Mouse (Mus musculus): ENCODE results near the gene Tpcn1. TPM values are rescaled to one million over a fixed set of nuclear protein-coding genes. Genes with fewer than 3 reads are reported as not detected.

The Tpcn1 gene
- polyA plus RNA-seq (2015; fragmentation: Nextera tagmentation; extraction: Ambion mirVana): 15.4 and 18.3 TPM in 2 replicates

- peak; percentile 98 for ATAC-seq
- H3K4me1 ChIP-seq (replicated peaks; ENCODE audit: control insufficient read depth, insufficient read depth, low read length): peaks cover 20% of the 10 kb centered on the region
- no peaks in the 10 kb centered on the region for H3K36me3 ChIP-seq (ENCODE audit: control insufficient read depth, insufficient read depth)
- H3K9me3 ChIP-seq (ENCODE audit: control insufficient read depth, low read length): no peaks in the 10 kb centered on the region
- peak within 1 kb of the TSS; percentile 80 for H3K27ac ChIP-seq (ENCODE audit: low read length)
- H3K27me3 ChIP-seq (replicated peaks; ENCODE audit: control insufficient read depth, insufficient read depth, low read length): no peaks in the 10 kb centered on the region
- WGBS: under 1% methylated on average over 35 of the region's 35 CpGs
- H3K9ac ChIP-seq (replicated peaks; ENCODE audit: low read depth, low read length): peak within 1 kb of the TSS; percentile 88
- H3K4me2 ChIP-seq (ENCODE audit: low read length): peak within 1 kb of the TSS; percentile 97
- peak within 1 kb of the TSS; percentile 80 for H3K4me3 ChIP-seq (replicated peaks; ENCODE audit: low read length)
Measured at GRCm38 (mm10) chr5:120588569-120589094, at the start of gene Tpcn1, which contains the start of gene Iqcd. TSS of gene Tpcn1 (minus strand) at chr5:120588673. TSS of gene Iqcd (plus strand) at chr5:120589016.

DNA sequence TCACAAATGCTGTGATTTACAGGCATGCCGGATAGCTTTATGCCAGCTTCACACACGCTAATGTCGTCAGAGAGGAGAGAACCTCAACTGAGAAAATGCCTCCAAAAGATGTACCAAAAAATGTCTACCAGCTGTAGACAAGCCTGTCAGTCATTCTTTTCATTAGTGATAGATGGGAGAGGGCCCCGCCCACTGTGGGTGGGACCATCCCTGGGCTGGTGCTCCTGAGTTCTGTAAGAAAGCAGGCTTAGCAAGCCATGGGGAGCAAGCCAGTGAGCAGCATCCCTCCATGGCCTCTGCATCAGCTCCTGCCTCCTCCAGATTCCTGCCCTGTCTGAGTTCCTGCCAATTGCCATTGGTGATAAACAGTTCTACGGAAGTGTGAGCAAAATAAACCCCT is 47.2 kb upstream of the Tpcn1 start:
- Histone ChIP-seq H3K9me3 (ENCODE audit: control insufficient read depth, low read length) (no peaks in the 10 kb centered on the region), H3K4me2 (ENCODE audit: low read length) (no peak overlapping the region), H3K27ac (ENCODE audit: low read length) (no peak overlapping the region)

GRCm38 (mm10) chr5:120634860-120635259 is 46.4 kb upstream of the Tpcn1 start:
- Histone ChIP-seq H3K4me3 (replicated peaks; ENCODE audit: low read length) (no peak overlapping the region), H3K9ac (replicated peaks; ENCODE audit: low read depth, low read length) (no peak overlapping the region), H3K9me3 (ENCODE audit: control insufficient read depth, low read length) (no peaks in the 10 kb centered on the region), H3K36me3 (ENCODE audit: control insufficient read depth, insufficient read depth) (no peaks in the 10 kb centered on the region), H3K4me2 (ENCODE audit: low read length) (no peak overlapping the region), H3K4me1 (replicated peaks; ENCODE audit: control insufficient read depth, insufficient read depth, low read length) (no peaks in the 10 kb centered on the region), H3K27ac (ENCODE audit: low read length) (no peak overlapping the region), H3K27me3 (replicated peaks; ENCODE audit: control insufficient read depth, insufficient read depth, low read length) (no peaks in the 10 kb centered on the region)
- no peak for ATAC-seq
- 59% methylated on average over 5 of the region's 5 CpGs for WGBS

More for the DNA sequence above, 47.2 kb upstream of the Tpcn1 start:
- H3K4me1 ChIP-seq (replicated peaks; ENCODE audit: control insufficient read depth, insufficient read depth, low read length): no peaks in the 10 kb centered on the region
- H3K4me3 ChIP-seq (replicated peaks; ENCODE audit: low read length): no peak overlapping the region
- H3K9ac ChIP-seq (replicated peaks; ENCODE audit: low read depth, low read length): no peak overlapping the region
- no peak for ATAC-seq
- 82% methylated on average over 5 of the region's 5 CpGs for WGBS
- H3K27me3 ChIP-seq (replicated peaks; ENCODE audit: control insufficient read depth, insufficient read depth, low read length): no peaks in the 10 kb centered on the region
- no peaks in the 10 kb centered on the region for H3K36me3 ChIP-seq (ENCODE audit: control insufficient read depth, insufficient read depth)

DNA sequence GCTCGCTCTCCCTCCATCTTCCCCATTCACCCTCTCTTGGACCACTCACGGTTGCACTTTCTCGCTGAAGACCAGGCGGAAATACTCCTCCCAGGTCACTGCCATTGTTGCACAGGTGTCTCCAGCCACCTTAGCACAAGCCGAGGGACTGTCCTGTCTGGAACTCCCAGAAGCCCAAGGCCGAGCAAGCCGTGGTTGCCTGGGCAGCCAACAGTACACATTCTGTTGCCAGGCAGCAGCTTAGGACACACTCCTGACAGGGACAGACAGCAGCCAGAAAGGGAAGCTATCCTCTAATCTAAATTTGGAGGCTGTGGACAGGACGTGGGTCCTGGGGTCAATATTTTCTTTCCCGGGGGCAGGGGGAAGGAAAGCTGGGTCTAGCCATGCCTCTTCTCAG is 45.7 kb upstream of the Tpcn1 start, which contains the start of gene Cfap73:
Gene Cfap73, minus strand, starts transcription at position 105 of the 400 bp plus-strand sequence.
- Histone ChIP-seq H3K27ac (ENCODE audit: low read length) (no peak within 1 kb of the TSS), H3K4me3 (replicated peaks; ENCODE audit: low read length) (no peak within 1 kb of the TSS), H3K9me3 (ENCODE audit: control insufficient read depth, low read length) (no peaks in the 10 kb centered on the region), H3K27me3 (replicated peaks; ENCODE audit: control insufficient read depth, insufficient read depth, low read length) (no peaks in the 10 kb centered on the region), H3K4me2 (ENCODE audit: low read length) (no peak within 1 kb of the TSS), H3K4me1 (replicated peaks; ENCODE audit: control insufficient read depth, insufficient read depth, low read length) (no peaks in the 10 kb centered on the region), H3K36me3 (ENCODE audit: control insufficient read depth, insufficient read depth) (no peaks in the 10 kb centered on the region), H3K9ac (replicated peaks; ENCODE audit: low read depth, low read length) (no peak within 1 kb of the TSS)
- ATAC-seq: no peak
- 62% methylated on average over 9 of the region's 9 CpGs for WGBS

DNA sequence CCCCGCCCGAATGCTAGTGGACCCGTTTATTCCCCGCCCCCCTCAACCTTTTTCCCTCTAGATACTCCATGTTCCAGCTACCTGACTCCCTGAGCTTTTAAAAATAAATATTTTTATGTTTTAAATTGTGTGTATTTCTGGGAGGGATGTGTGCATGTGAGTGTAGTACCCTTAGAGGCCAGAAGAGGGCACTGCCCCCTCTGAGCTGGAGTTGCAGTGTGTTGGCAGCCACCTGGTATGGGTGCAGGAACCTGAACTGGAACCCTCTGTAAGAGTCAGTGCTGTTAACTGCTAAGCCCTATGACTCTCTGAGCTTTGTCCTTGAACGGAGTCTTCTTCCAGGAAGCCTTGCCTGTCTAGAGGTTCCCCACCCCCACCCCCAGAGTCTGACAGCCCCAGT is 43.4 kb upstream of the Tpcn1 start:
- H3K4me2 ChIP-seq (ENCODE audit: low read length): no peak overlapping the region
- no peak overlapping the region for H3K27ac ChIP-seq (ENCODE audit: low read length)
- H3K36me3 ChIP-seq (ENCODE audit: control insufficient read depth, insufficient read depth): peaks cover 8% of the 10 kb centered on the region
- WGBS: 92% methylated on average over 5 of the region's 5 CpGs
- no peaks in the 10 kb centered on the region for H3K27me3 ChIP-seq (replicated peaks; ENCODE audit: control insufficient read depth, insufficient read depth, low read length)
- H3K4me1 ChIP-seq (replicated peaks; ENCODE audit: control insufficient read depth, insufficient read depth, low read length): no peaks in the 10 kb centered on the region
- no peak for ATAC-seq
- H3K9ac ChIP-seq (replicated peaks; ENCODE audit: low read depth, low read length): no peak overlapping the region
- no peak overlapping the region for H3K4me3 ChIP-seq (replicated peaks; ENCODE audit: low read length)
- H3K9me3 ChIP-seq (ENCODE audit: control insufficient read depth, low read length): no peaks in the 10 kb centered on the region

GRCm38 (mm10) chr5:120631128-120631527 is 42.7 kb upstream of the Tpcn1 start:
- H3K9ac ChIP-seq (replicated peaks; ENCODE audit: low read depth, low read length): no peak overlapping the region
- 9% methylated on average over 29 of the region's 29 CpGs for WGBS
- no peaks in the 10 kb centered on the region for H3K4me1 ChIP-seq (replicated peaks; ENCODE audit: control insufficient read depth, insufficient read depth, low read length)
- ATAC-seq: no peak
- H3K4me3 ChIP-seq (replicated peaks; ENCODE audit: low read length): no peak overlapping the region
- H3K27me3 ChIP-seq (replicated peaks; ENCODE audit: control insufficient read depth, insufficient read depth, low read length): no peaks in the 10 kb centered on the region
- H3K4me2 ChIP-seq (ENCODE audit: low read length): peak overlapping the region; percentile 33
- no peak overlapping the region for H3K27ac ChIP-seq (ENCODE audit: low read length)
- peaks cover 10% of the 10 kb centered on the region for H3K36me3 ChIP-seq (ENCODE audit: control insufficient read depth, insufficient read depth)
- H3K9me3 ChIP-seq (ENCODE audit: control insufficient read depth, low read length): no peaks in the 10 kb centered on the region

DNA sequence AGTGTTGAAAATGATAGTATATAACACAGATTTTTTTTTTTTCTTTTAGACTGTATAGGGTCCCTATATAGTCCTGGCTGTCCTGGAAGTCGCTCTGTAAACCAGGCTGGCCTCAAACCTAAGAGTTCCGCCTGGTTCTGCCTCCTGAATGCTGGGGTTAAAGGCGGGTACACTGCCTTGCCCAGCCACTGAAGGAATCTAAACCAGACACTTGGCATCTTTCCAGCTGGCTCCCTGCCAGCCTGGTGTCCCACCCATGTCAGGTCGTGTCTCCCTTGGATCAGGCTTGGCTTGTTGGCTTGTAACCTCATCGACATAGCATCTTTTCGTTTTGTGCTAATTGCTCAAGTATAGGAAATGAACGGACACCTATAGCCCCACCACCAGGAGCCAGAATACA is 40.2 kb upstream of the Tpcn1 start:
- H3K9me3 ChIP-seq (ENCODE audit: control insufficient read depth, low read length): no peaks in the 10 kb centered on the region
- no peak for ATAC-seq
- H3K27ac ChIP-seq (ENCODE audit: low read length): no peak overlapping the region
- no peaks in the 10 kb centered on the region for H3K4me1 ChIP-seq (replicated peaks; ENCODE audit: control insufficient read depth, insufficient read depth, low read length)
- H3K9ac ChIP-seq (replicated peaks; ENCODE audit: low read depth, low read length): no peak overlapping the region
- no peak overlapping the region for H3K4me2 ChIP-seq (ENCODE audit: low read length)
- peaks cover 16% of the 10 kb centered on the region for H3K36me3 ChIP-seq (ENCODE audit: control insufficient read depth, insufficient read depth)
- 56% methylated on average over 7 of the region's 7 CpGs for WGBS
- H3K4me3 ChIP-seq (replicated peaks; ENCODE audit: low read length): no peak overlapping the region
- no peaks in the 10 kb centered on the region for H3K27me3 ChIP-seq (replicated peaks; ENCODE audit: control insufficient read depth, insufficient read depth, low read length)

GRCm38 (mm10) chr5:120627515-120628300 is 39.2 kb upstream of the Tpcn1 start:
- Histone ChIP-seq H3K4me2 (ENCODE audit: low read length) (no peak overlapping the region), H3K27ac (ENCODE audit: low read length) (no peak overlapping the region), H3K4me1 (replicated peaks; ENCODE audit: control insufficient read depth, insufficient read depth, low read length) (no peaks in the 10 kb centered on the region), H3K36me3 (ENCODE audit: control insufficient read depth, insufficient read depth) (peaks cover 16% of the 10 kb centered on the region), H3K9ac (replicated peaks; ENCODE audit: low read depth, low read length) (no peak overlapping the region), H3K4me3 (replicated peaks; ENCODE audit: low read length) (no peak overlapping the region), H3K27me3 (replicated peaks; ENCODE audit: control insufficient read depth, insufficient read depth, low read length) (no peaks in the 10 kb centered on the region), H3K9me3 (ENCODE audit: control insufficient read depth, low read length) (no peaks in the 10 kb centered on the region)
- ATAC-seq: no peak
- WGBS: 89% methylated on average over 15 of the region's 15 CpGs

GRCm38 (mm10) chr5:120626399-120626798 is 37.9 kb upstream of the Tpcn1 start:
- Histone ChIP-seq H3K9ac (replicated peaks; ENCODE audit: low read depth, low read length) (no peak overlapping the region), H3K36me3 (ENCODE audit: control insufficient read depth, insufficient read depth) (peaks cover 18% of the 10 kb centered on the region), H3K9me3 (ENCODE audit: control insufficient read depth, low read length) (no peaks in the 10 kb centered on the region), H3K4me2 (ENCODE audit: low read length) (no peak overlapping the region), H3K27ac (ENCODE audit: low read length) (no peak overlapping the region), H3K27me3 (replicated peaks; ENCODE audit: control insufficient read depth, insufficient read depth, low read length) (no peaks in the 10 kb centered on the region), H3K4me1 (replicated peaks; ENCODE audit: control insufficient read depth, insufficient read depth, low read length) (peaks cover 8% of the 10 kb centered on the region), H3K4me3 (replicated peaks; ENCODE audit: low read length) (no peak overlapping the region)
- 21% methylated on average over 19 of the region's 19 CpGs for WGBS
- ATAC-seq: no peak

Data from forebrain, embryonic 16.5 days (tissue).